Comparison of ENCODE assay signal across 8 mouse cellular contexts in the genomic region with DNA sequence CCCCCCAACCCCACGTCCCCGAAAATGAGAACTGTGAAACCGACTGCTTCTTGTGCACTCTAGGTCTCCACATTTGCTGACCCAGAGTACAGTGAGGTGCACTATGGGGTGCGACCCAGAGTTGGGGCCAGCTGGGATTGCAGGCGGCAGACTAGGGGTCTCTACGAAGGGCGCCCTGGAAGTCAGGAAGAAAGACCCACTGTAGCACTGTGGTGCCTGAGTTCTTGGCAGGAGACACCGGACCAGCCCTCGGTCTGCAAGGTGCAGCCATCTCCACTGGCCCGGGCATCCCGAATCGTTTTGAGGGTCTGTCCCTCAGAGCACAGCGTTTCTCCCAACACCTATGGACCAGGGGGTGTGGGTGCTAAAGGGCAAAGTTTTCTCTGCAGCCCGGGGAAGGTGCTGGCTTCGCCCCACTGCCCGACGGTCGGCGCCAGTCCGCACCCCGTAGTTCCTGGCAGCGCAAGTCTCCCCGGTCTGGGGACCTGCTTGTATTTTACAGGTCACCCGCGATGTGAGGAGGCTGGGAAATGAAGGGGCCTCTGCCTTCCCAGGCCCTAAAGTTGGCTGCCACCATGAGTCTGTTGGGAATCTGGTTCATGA. TPM values are rescaled to one million over a fixed set of nuclear protein-coding genes. Genes with fewer than 3 reads are reported as not detected.
A peak's percentile ranks its signal among the peaks of the same experiment; 100 is the strongest.
DNase-seq lines count a peak whose midpoint lies in the region; ATAC-seq and TF ChIP-seq lines count a peak whose summit lies in the region.

No protein-coding gene starts in this region.

- no peak overlapping the region for H3K9ac ChIP-seq in lung, embryonic 14.5 days
- peak overlapping the region; percentile 30; the same call in 1 of the 2 replicates for H3K9ac ChIP-seq in forebrain, embryonic 13.5 days
- no peak overlapping the region for H3K9ac ChIP-seq in neural tube, embryonic 14.5 days (replicated peaks; ENCODE audit: low read depth, low read length)

- no peak overlapping the region for H3K27ac ChIP-seq in lung, embryonic 14.5 days (ENCODE audit: low read depth)
- H3K27ac ChIP-seq in forebrain, embryonic 13.5 days: no peak overlapping the region
- no peak overlapping the region for H3K27ac ChIP-seq in neural tube, embryonic 14.5 days (ENCODE audit: low read depth, low read length)

- H3K4me2 ChIP-seq in lung, embryonic 14.5 days: peak overlapping the region; percentile 66
- peak overlapping the region; percentile 59 for H3K4me2 ChIP-seq in forebrain, embryonic 13.5 days
- H3K4me2 ChIP-seq in neural tube, embryonic 14.5 days (ENCODE audit: low read depth, low read length): peak overlapping the region; percentile 53

- H3K4me1 ChIP-seq in lung, embryonic 14.5 days (ENCODE audit: insufficient read depth): no peaks in the 10 kb centered on the region; the same call in 1 of the 2 replicates
- H3K4me1 ChIP-seq in forebrain, embryonic 13.5 days: peaks cover 28% of the 10 kb centered on the region
- peaks cover 11% of the 10 kb centered on the region for H3K4me1 ChIP-seq in neural tube, embryonic 14.5 days (ENCODE audit: control insufficient read depth, insufficient read depth, low read length)

- ATAC-seq in lung, embryonic 14.5 days (ENCODE audit: insufficient read depth): no peak
- ATAC-seq in forebrain, embryonic 13.5 days: peak; percentile 25
- ATAC-seq in neural tube, embryonic 14.5 days (ENCODE audit: low read depth): peak; percentile 13; the same call in 1 of the 2 replicates

- H3K36me3 ChIP-seq in lung, embryonic 14.5 days (ENCODE audit: insufficient read depth): no peaks in the 10 kb centered on the region
- no peaks in the 10 kb centered on the region for H3K36me3 ChIP-seq in forebrain, embryonic 13.5 days (ENCODE audit: poor library complexity, severe bottlenecking)
- H3K36me3 ChIP-seq in neural tube, embryonic 14.5 days (ENCODE audit: control insufficient read depth, insufficient read depth, low read length): no peaks in the 10 kb centered on the region

- TF ChIP-seq CTCF in lung, embryonic 14.5 days (IDR thresholded peaks at IDR 0.05; ENCODE audit: low read depth): no peak

- DNase-seq in lung, embryonic 14.5 days: no peak
- no peak for DNase-seq in lung, postnatal 25 days (ENCODE audit: low spot score)
- DNase-seq in kidney, postnatal 14 days: peak; percentile 14
- no peak for DNase-seq in adrenal gland, adult 8-10 months
- DNase-seq in cerebellum, postnatal 4 days (ENCODE audit: low spot score in 2 of 2): no peak
- DNase-seq in cerebellum, postnatal 36 days: no peak

- H3K9me3 ChIP-seq in lung, embryonic 14.5 days (ENCODE audit: low read depth, low read length): no peaks in the 10 kb centered on the region
- no peaks in the 10 kb centered on the region for H3K9me3 ChIP-seq in forebrain, embryonic 13.5 days (replicated peaks)
- H3K9me3 ChIP-seq in neural tube, embryonic 14.5 days (ENCODE audit: control insufficient read depth, low read length): no peaks in the 10 kb centered on the region

- peaks cover 94% of the 10 kb centered on the region for H3K27me3 ChIP-seq in lung, embryonic 14.5 days (ENCODE audit: insufficient read depth, low read length)
- peaks cover 92% of the 10 kb centered on the region for H3K27me3 ChIP-seq in forebrain, embryonic 13.5 days
- peaks cover 55% of the 10 kb centered on the region for H3K27me3 ChIP-seq in neural tube, embryonic 14.5 days (ENCODE audit: control insufficient read depth, insufficient read depth, low read length)

- WGBS in lung, embryonic 14.5 days: 6% methylated on average over 25 of the region's 25 CpGs
- 1% methylated on average over 25 of the region's 25 CpGs for WGBS in forebrain, embryonic 13.5 days
- 3% methylated on average over 25 of the region's 25 CpGs for WGBS in neural tube, embryonic 14.5 days

- peak overlapping the region; percentile 33 for H3K4me3 ChIP-seq in lung, embryonic 14.5 days (ENCODE audit: low read depth, low read length)
- H3K4me3 ChIP-seq in forebrain, embryonic 13.5 days: peak overlapping the region; percentile 28
- peak overlapping the region; percentile 24; the same call in 1 of the 2 replicates for H3K4me3 ChIP-seq in neural tube, embryonic 14.5 days (ENCODE audit: low read depth, low read length)

RNA-seq across cellular contexts. Expression of gene Foxc1, which starts 4.6 kb away (rescaled TPM):
- 0.63 and 0.74 TPM in 2 replicates for polyA plus RNA-seq in lung, embryonic 14.5 days (2014; fragmentation: Nextera tagmentation; extraction: Ambion mirVana)
- polyA plus RNA-seq in forebrain, embryonic 13.5 days (2015; fragmentation: Nextera tagmentation; extraction: Ambion mirVana): 0.65 and 1.1 TPM in 2 replicates
- polyA plus RNA-seq in neural tube, embryonic 14.5 days (2014; fragmentation: Nextera tagmentation; extraction: Ambion mirVana): 0.50 and 3.0 TPM in 2 replicates
- total RNA-seq in adrenal gland, adult 8-10 months (2022): 1 to 10 TPM; 4.8 to 9.0 (median 7.3) TPM
